10 mouse cellular contexts compared by ENCODE assay signal in the genomic region with DNA sequence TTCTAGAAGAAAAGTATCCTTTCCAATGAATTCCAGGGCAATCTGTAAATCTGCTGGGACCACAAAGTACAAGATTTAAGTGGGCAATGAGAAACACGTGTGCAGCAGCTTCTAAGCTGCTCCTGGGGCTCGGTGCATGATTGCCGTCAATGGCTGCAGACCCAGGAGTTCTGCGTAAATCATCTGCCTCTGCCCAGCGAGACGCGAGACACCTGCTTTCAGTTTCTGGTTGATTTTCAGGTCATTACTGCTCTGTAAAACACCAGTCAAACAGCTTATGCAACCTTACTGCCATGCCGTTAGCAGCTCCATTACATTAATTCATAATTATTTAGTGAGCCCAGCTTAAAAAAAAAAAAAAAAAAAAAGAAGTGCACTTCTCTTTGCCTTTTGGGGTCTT.
DNase-seq lines count a peak whose midpoint lies in the region; ATAC-seq and TF ChIP-seq lines count a peak whose summit lies in the region.
"Had no signal": no experiment of that assay in that cellular context is flagged by ENCODE, and none has a peak within 500 bp of the region (broad histone marks: within the 10 kb centered on the region; RNA-seq: fewer than 3 reads in every experiment).

No protein-coding gene starts in this region.

- 0 out of 2 replicates have a peak, but pooled peaks cover 3% of the 10 kb centered on the region for H3K27me3 ChIP-seq in hindbrain, embryonic 13.5 days
- no peaks in the 10 kb centered on the region for H3K27me3 ChIP-seq in hindbrain, embryonic 11.5 days (ENCODE audit: control insufficient read depth, insufficient read depth, low read length)
- H3K27me3 ChIP-seq in embryonic facial prominence, embryonic 12.5 days = no peaks in the 10 kb centered on the region
- no peaks in the 10 kb centered on the region for H3K27me3 ChIP-seq in limb, embryonic 14.5 days (ENCODE audit: control insufficient read depth, insufficient read depth, low read length)

- 35% methylated on average over 8 of the region's 8 CpGs for WGBS in hindbrain, embryonic 13.5 days
- WGBS in hindbrain, embryonic 11.5 days = 53% methylated on average over 8 of the region's 8 CpGs
- 28% methylated on average over 8 of the region's 8 CpGs for WGBS in embryonic facial prominence, embryonic 12.5 days
- 14% methylated on average over 8 of the region's 8 CpGs for WGBS in limb, embryonic 14.5 days

- H3K9me3 ChIP-seq in hindbrain, embryonic 13.5 days = no peaks in the 10 kb centered on the region
- no peaks in the 10 kb centered on the region for H3K9me3 ChIP-seq in hindbrain, embryonic 11.5 days (ENCODE audit: control insufficient read depth, low read length)
- no peaks in the 10 kb centered on the region for H3K9me3 ChIP-seq in embryonic facial prominence, embryonic 12.5 days
- H3K9me3 ChIP-seq in limb, embryonic 14.5 days (ENCODE audit: control insufficient read depth, low read length) = no peaks in the 10 kb centered on the region

- no peak for TF ChIP-seq POLR2A in limb, embryonic 14.5 days (IDR thresholded peaks at IDR 0.05; ENCODE audit: borderline replicate concordance, extremely low read depth, insufficient read depth, insufficient read length)

- no peak for DNase-seq in hindbrain, embryonic 11.5 days (ENCODE audit: low spot score)
- DNase-seq in MN1 (ENCODE audit: low spot score) = peak; percentile 36
- DNase-seq in limb, embryonic 14.5 days (ENCODE audit: low spot score) = peak; percentile 79
- no peak for DNase-seq in layer of hippocampus, adult 18-20 months (ENCODE audit: low spot score in 2 of 2)
- DNase-seq in left cerebral cortex, postnatal 10 days (ENCODE audit: extremely low spot score in 1 of 2, low spot score in 2 of 2) = no peak
- DNase-seq in frontal cortex, postnatal 14 days (ENCODE audit: low spot score in 2 of 2) = no peak
- DNase-seq: adrenal gland, postnatal 10 days; thymus, adult 2 months had no signal

- H3K4me3 ChIP-seq in hindbrain, embryonic 13.5 days = no peak overlapping the region
- H3K4me3 ChIP-seq in hindbrain, embryonic 11.5 days (ENCODE audit: low read depth, low read length) = no peak overlapping the region
- no peak overlapping the region for H3K4me3 ChIP-seq in embryonic facial prominence, embryonic 12.5 days
- no peak overlapping the region for H3K4me3 ChIP-seq in limb, embryonic 14.5 days (replicated peaks; ENCODE audit: low read length)

- ATAC-seq in hindbrain, embryonic 13.5 days (ENCODE audit: low FRiP score) = no peak
- no peak for ATAC-seq in hindbrain, embryonic 11.5 days (ENCODE audit: low FRiP score)
- peak; percentile 78 for ATAC-seq in embryonic facial prominence, embryonic 12.5 days (ENCODE audit: insufficient number of reproducible peaks, insufficient read depth, low FRiP score, low TSS enrichment)
- ATAC-seq in limb, embryonic 14.5 days (ENCODE audit: low FRiP score, low read depth) = peak; percentile 64

- H3K27ac ChIP-seq in hindbrain, embryonic 13.5 days = no peak overlapping the region; the same call in 1 of the 2 replicates
- H3K27ac ChIP-seq in hindbrain, embryonic 11.5 days (ENCODE audit: low read depth, low read length) = no peak overlapping the region
- H3K27ac ChIP-seq in embryonic facial prominence, embryonic 12.5 days = no peak overlapping the region
- no peak overlapping the region for H3K27ac ChIP-seq in limb, embryonic 14.5 days (replicated peaks; ENCODE audit: low read depth, low read length)

- H3K36me3 ChIP-seq in hindbrain, embryonic 13.5 days = peaks cover 32% of the 10 kb centered on the region
- H3K36me3 ChIP-seq in hindbrain, embryonic 11.5 days (ENCODE audit: control insufficient read depth, insufficient read depth, low read length) = no peaks in the 10 kb centered on the region
- peaks cover 37% of the 10 kb centered on the region for H3K36me3 ChIP-seq in embryonic facial prominence, embryonic 12.5 days
- peaks cover 28% of the 10 kb centered on the region for H3K36me3 ChIP-seq in limb, embryonic 14.5 days (ENCODE audit: control insufficient read depth, insufficient read depth, low read length)

- 0 out of 2 replicates have a peak overlapping the region, but pooled peaks have one; percentile 24 for H3K9ac ChIP-seq in hindbrain, embryonic 13.5 days
- no peak overlapping the region for H3K9ac ChIP-seq in hindbrain, embryonic 11.5 days (ENCODE audit: low read depth, low read length)
- no peak overlapping the region for H3K9ac ChIP-seq in embryonic facial prominence, embryonic 12.5 days
- H3K9ac ChIP-seq in limb, embryonic 14.5 days (ENCODE audit: low read depth, low read length, severe bottlenecking) = no peak overlapping the region

- no peak overlapping the region for H3K4me2 ChIP-seq in hindbrain, embryonic 13.5 days
- no peak overlapping the region for H3K4me2 ChIP-seq in hindbrain, embryonic 11.5 days (replicated peaks; ENCODE audit: low read depth, low read length)
- H3K4me2 ChIP-seq in embryonic facial prominence, embryonic 12.5 days (replicated peaks) = no peak overlapping the region
- no peak overlapping the region; the same call in 1 of the 2 replicates for H3K4me2 ChIP-seq in limb, embryonic 14.5 days (replicated peaks; ENCODE audit: low read depth, low read length, severe bottlenecking)

- intact Hi-C loops in left cerebral cortex, postnatal 10 days (cut with DNase I) = no loop called here

- H3K4me1 ChIP-seq in hindbrain, embryonic 13.5 days (replicated peaks) = peaks cover 18% of the 10 kb centered on the region
- H3K4me1 ChIP-seq in hindbrain, embryonic 11.5 days (replicated peaks; ENCODE audit: control insufficient read depth, insufficient read depth, low read length) = no peaks in the 10 kb centered on the region
- peaks cover 8% of the 10 kb centered on the region; the same call in 1 of the 2 replicates for H3K4me1 ChIP-seq in embryonic facial prominence, embryonic 12.5 days
- H3K4me1 ChIP-seq in limb, embryonic 14.5 days (ENCODE audit: control insufficient read depth, insufficient read depth, low read length) = peaks cover 14% of the 10 kb centered on the region

Comparison
In these comparisons a context has a peak if more than half of its experiments do, and no peak if none do; other contexts are left out.
1. ATAC-seq: peak in embryonic facial prominence, embryonic 12.5 days (single experiment) and limb, embryonic 14.5 days (single experiment); none in hindbrain, embryonic 13.5 days (single experiment) and hindbrain, embryonic 11.5 days (single experiment).
2. DNase-seq: peak in MN1 (single experiment) and limb, embryonic 14.5 days (single experiment); none in hindbrain, embryonic 11.5 days (single experiment), layer of hippocampus, adult 18-20 months (0 of 2), left cerebral cortex, postnatal 10 days (0 of 2) and frontal cortex, postnatal 14 days (0 of 2).